In genomic region chr6:125039131-125039530, GRCm38 (mm10) we compare ENCODE assay signal across 8 mouse cellular contexts. TPM values are rescaled to one million over a fixed set of nuclear protein-coding genes. Genes with fewer than 3 reads are reported as not detected.
DNase-seq lines count a peak whose midpoint lies in the region; ATAC-seq and TF ChIP-seq lines count a peak whose summit lies in the region.

No protein-coding gene starts in this region.

- no peak for TF ChIP-seq CTCF in layer of hippocampus, adult 2 months (conservative IDR thresholded peaks at IDR 0.05)

- H3K9me3 ChIP-seq in embryonic facial prominence, embryonic 14.5 days (ENCODE audit: control insufficient read depth, low read length): no peaks in the 10 kb centered on the region
- no peaks in the 10 kb centered on the region for H3K9me3 ChIP-seq in limb, embryonic 10.5 days (replicated peaks)
- H3K9me3 ChIP-seq in neural tube, embryonic 12.5 days: no peaks in the 10 kb centered on the region

- H3K36me3 ChIP-seq in embryonic facial prominence, embryonic 14.5 days (ENCODE audit: control insufficient read depth, insufficient read depth, low read length): peaks cover 45% of the 10 kb centered on the region
- peaks cover 66% of the 10 kb centered on the region for H3K36me3 ChIP-seq in limb, embryonic 10.5 days
- peaks cover 40% of the 10 kb centered on the region for H3K36me3 ChIP-seq in neural tube, embryonic 12.5 days

- peaks cover 8% of the 10 kb centered on the region; the same call in 1 of the 2 replicates for H3K4me1 ChIP-seq in embryonic facial prominence, embryonic 14.5 days (ENCODE audit: control insufficient read depth, insufficient read depth, low read length)
- H3K4me1 ChIP-seq in limb, embryonic 10.5 days: peaks cover 12% of the 10 kb centered on the region; the same call in 1 of the 2 replicates
- H3K4me1 ChIP-seq in neural tube, embryonic 12.5 days: peaks cover 8% of the 10 kb centered on the region

- WGBS in embryonic facial prominence, embryonic 14.5 days: 7% methylated on average over 8 of the region's 8 CpGs
- 8% methylated on average over 8 of the region's 8 CpGs for WGBS in limb, embryonic 10.5 days
- WGBS in neural tube, embryonic 12.5 days: 7% methylated on average over 8 of the region's 8 CpGs

- peak overlapping the region; percentile 79 for H3K27ac ChIP-seq in layer of hippocampus, adult 2 months
- peak overlapping the region; percentile 84 for H3K27ac ChIP-seq in embryonic facial prominence, embryonic 14.5 days (replicated peaks; ENCODE audit: low read depth, low read length)
- H3K27ac ChIP-seq in limb, embryonic 10.5 days: peak overlapping the region; percentile 90
- H3K27ac ChIP-seq in neural tube, embryonic 12.5 days: no peak overlapping the region

- peak overlapping the region; percentile 41 for H3K9ac ChIP-seq in embryonic facial prominence, embryonic 14.5 days (ENCODE audit: low read depth, low read length)
- H3K9ac ChIP-seq in neural tube, embryonic 12.5 days: peak overlapping the region; percentile 17; the same call in 1 of the 2 replicates

- no peaks in the 10 kb centered on the region for H3K27me3 ChIP-seq in embryonic facial prominence, embryonic 14.5 days (replicated peaks; ENCODE audit: control insufficient read depth, insufficient read depth, low read length)
- H3K27me3 ChIP-seq in limb, embryonic 10.5 days (ENCODE audit: low read depth, poor library complexity, severe bottlenecking): no peaks in the 10 kb centered on the region
- no peaks in the 10 kb centered on the region for H3K27me3 ChIP-seq in neural tube, embryonic 12.5 days (replicated peaks)

- peak overlapping the region; percentile 79 for H3K4me3 ChIP-seq in layer of hippocampus, adult 2 months
- H3K4me3 ChIP-seq in embryonic facial prominence, embryonic 14.5 days (ENCODE audit: low read depth, low read length): peak overlapping the region; percentile 75
- peak overlapping the region; percentile 75 for H3K4me3 ChIP-seq in limb, embryonic 10.5 days
- peak overlapping the region; percentile 22 for H3K4me3 ChIP-seq in neural tube, embryonic 12.5 days

- peak; percentile 9; the same call in 1 of the 2 replicates for ATAC-seq in embryonic facial prominence, embryonic 14.5 days (ENCODE audit: low read depth)
- ATAC-seq in neural tube, embryonic 12.5 days (ENCODE audit: low FRiP score, low read depth): peak; percentile 35

- DNase-seq in layer of hippocampus, adult 2 months (ENCODE audit: low spot score in 2 of 2): no peak
- no peak for DNase-seq in layer of hippocampus, postnatal 36 days
- no peak for DNase-seq in embryonic facial prominence, embryonic 14.5 days (ENCODE audit: low spot score)
- peak; percentile 57 for DNase-seq in limb, embryonic 10.5 days (ENCODE audit: low spot score)
- no peak for DNase-seq in cerebellum, postnatal 14 days
- no peak for DNase-seq in adrenal gland, postnatal 10 days
- no peak for DNase-seq in gastrocnemius, postnatal 25 days

- peak overlapping the region; percentile 55 for H3K4me2 ChIP-seq in embryonic facial prominence, embryonic 14.5 days (ENCODE audit: low read depth, low read length)
- peak overlapping the region; percentile 60 for H3K4me2 ChIP-seq in neural tube, embryonic 12.5 days (replicated peaks)

RNA-seq across cellular contexts. Expression of gene Ing4, which starts 0.4 kb away (rescaled TPM):
- total RNA-seq in layer of hippocampus, adult 2 months (2021): 10 to 100 TPM; 60.1 to 63.2 TPM
- total RNA-seq in layer of hippocampus, postnatal 36 days (2021): 10 to 100 TPM; 56.9 to 65.7 TPM
- 99.0 and 112 TPM in 2 replicates for polyA plus RNA-seq in embryonic facial prominence, embryonic 14.5 days (2014; fragmentation: Nextera tagmentation; extraction: Ambion mirVana)
- 121 and 145 TPM in 2 replicates for polyA plus RNA-seq in limb, embryonic 10.5 days (2016; fragmentation: Nextera tagmentation; extraction: Ambion mirVana)
- polyA plus RNA-seq in neural tube, embryonic 12.5 days (2016; fragmentation: Nextera tagmentation; extraction: Ambion mirVana): 151 and 156 TPM in 2 replicates
- 10 to 100 TPM; 72.5 to 83.1 TPM for total RNA-seq in adrenal gland, postnatal 10 days (2021)
- total RNA-seq in gastrocnemius, postnatal 25 days (2021): 10 to 100 TPM; 24.2 to 29.1 TPM

RNA-seq across cellular contexts. Expression of gene Acrbp, which starts 10.4 kb away (rescaled TPM):
- total RNA-seq in layer of hippocampus, adult 2 months (2021): 10 to 100 TPM; 15.9 to 19.2 TPM
- total RNA-seq in layer of hippocampus, postnatal 36 days (2021): 10 to 100 TPM; 13.4 to 17.8 TPM
- 8.3 and 9.9 TPM in 2 replicates for polyA plus RNA-seq in embryonic facial prominence, embryonic 14.5 days (2014; fragmentation: Nextera tagmentation; extraction: Ambion mirVana)
- polyA plus RNA-seq in limb, embryonic 10.5 days (2016; fragmentation: Nextera tagmentation; extraction: Ambion mirVana): 10.1 and 13.0 TPM in 2 replicates
- 15.1 and 15.3 TPM in 2 replicates for polyA plus RNA-seq in neural tube, embryonic 12.5 days (2016; fragmentation: Nextera tagmentation; extraction: Ambion mirVana)
- total RNA-seq in adrenal gland, postnatal 10 days (2021): 1 to 10 TPM; 4.6 to 7.5 TPM
- total RNA-seq in gastrocnemius, postnatal 25 days (2021): 1 to 10 TPM; 1.1 to 1.9 TPM

RNA-seq across cellular contexts. Expression of gene Lpar5, which starts 28.6 kb away (rescaled TPM):
- 1 to 10 TPM in 1 of 2 experiments, under 1 TPM in 1; 0.61 to 1.1 TPM for total RNA-seq in layer of hippocampus, adult 2 months (2021)
- under 1 TPM; 0.53 to 0.75 TPM for total RNA-seq in layer of hippocampus, postnatal 36 days (2021)
- polyA plus RNA-seq in embryonic facial prominence, embryonic 14.5 days (2014; fragmentation: Nextera tagmentation; extraction: Ambion mirVana): 1.1 and 1.4 TPM in 2 replicates
- polyA plus RNA-seq in limb, embryonic 10.5 days (2016; fragmentation: Nextera tagmentation; extraction: Ambion mirVana): 0.14 and 0.18 TPM in 2 replicates
- polyA plus RNA-seq in neural tube, embryonic 12.5 days (2016; fragmentation: Nextera tagmentation; extraction: Ambion mirVana): 0.32 and 0.54 TPM in 2 replicates
- 1 to 10 TPM in 1 of 2 experiments, under 1 TPM in 1; 0.90 to 1.4 TPM for total RNA-seq in adrenal gland, postnatal 10 days (2021)
- not detected for total RNA-seq in gastrocnemius, postnatal 25 days (2021)

RNA-seq across cellular contexts. Expression of gene Zfp384, which starts 30.2 kb away (rescaled TPM):
- total RNA-seq in layer of hippocampus, adult 2 months (2021): 10 to 100 TPM; 50.0 to 50.9 TPM
- 10 to 100 TPM; 43.9 to 48.9 TPM for total RNA-seq in layer of hippocampus, postnatal 36 days (2021)
- 10.4 and 11.9 TPM in 2 replicates for polyA plus RNA-seq in embryonic facial prominence, embryonic 14.5 days (2014; fragmentation: Nextera tagmentation; extraction: Ambion mirVana)
- polyA plus RNA-seq in limb, embryonic 10.5 days (2016; fragmentation: Nextera tagmentation; extraction: Ambion mirVana): 12.8 and 15.2 TPM in 2 replicates
- 17.0 and 19.1 TPM in 2 replicates for polyA plus RNA-seq in neural tube, embryonic 12.5 days (2016; fragmentation: Nextera tagmentation; extraction: Ambion mirVana)
- 10 to 100 TPM; 43.3 to 52.6 TPM for total RNA-seq in adrenal gland, postnatal 10 days (2021)
- 10 to 100 TPM; 18.5 to 19.3 TPM for total RNA-seq in gastrocnemius, postnatal 25 days (2021)

RNA-seq across cellular contexts. Expression of gene Pianp, which starts 42.6 kb away (rescaled TPM):
- total RNA-seq in layer of hippocampus, adult 2 months (2021): 100 to 1,000 TPM; 163 to 181 TPM
- 100 to 1,000 TPM; 163 to 173 TPM for total RNA-seq in layer of hippocampus, postnatal 36 days (2021)
- 5.0 and 7.2 TPM in 2 replicates for polyA plus RNA-seq in embryonic facial prominence, embryonic 14.5 days (2014; fragmentation: Nextera tagmentation; extraction: Ambion mirVana)
- 0.40 and 1.4 TPM in 2 replicates for polyA plus RNA-seq in limb, embryonic 10.5 days (2016; fragmentation: Nextera tagmentation; extraction: Ambion mirVana)
- polyA plus RNA-seq in neural tube, embryonic 12.5 days (2016; fragmentation: Nextera tagmentation; extraction: Ambion mirVana): 9.8 and 10.0 TPM in 2 replicates
- total RNA-seq in adrenal gland, postnatal 10 days (2021): 1 to 10 TPM; 3.8 to 5.6 TPM
- not detected for total RNA-seq in gastrocnemius, postnatal 25 days (2021)

Comparison
In these comparisons a context has a peak if more than half of its experiments do, and no peak if none do; other contexts are left out.
1. H3K4me3 ChIP-seq: peak in every context shown above with its lines; median percentile 79 in layer of hippocampus, adult 2 months; 75 in embryonic facial prominence, embryonic 14.5 days; 75 in limb, embryonic 10.5 days; 22 in neural tube, embryonic 12.5 days.